Mouse (Mus musculus) midbrain, embryonic 11.5 days (tissue): ENCODE measurements at regions not wholly inside any gene's neighbourhood (a gene's known extent, or its start where the extent isn't known, plus 50 kb on each side); places are given as distances from the start of the nearest gene placed in this dataset.

Experiments used
- ATAC-seq: fragments of 200-750 bp; cut with Nextera tagmentation; 2 replicates; pipeline ENCODE4 v1.8.0; 2017; ENCODE audit warnings: moderate TSS enrichment, moderate library complexity; ENCODE audit not compliant: low FRiP score
- DNase-seq: peaks from one replicate; pipeline ENCODE4 v3.0.0; 2015; ENCODE audit warnings: low spot score; ENCODE audit errors: missing footprints
- H3K27ac ChIP-seq: fragments of 300-500 bp; sonication (generic); 2 replicates; pipeline ENCODE4 v1.5.1; 2014; ENCODE audit warnings: low read depth, low read length
- H3K27me3 ChIP-seq: fragments of 300-500 bp; sonication (generic); 2 replicates; pipeline ENCODE4 v1.6.1; 2014; ENCODE audit warnings: mild to moderate bottlenecking, low read length, moderate library complexity, mixed read lengths; ENCODE audit not compliant: control insufficient read depth, insufficient read depth
- H3K36me3 ChIP-seq: fragments of 300-500 bp; sonication (generic); 2 replicates; pipeline ENCODE4 v1.6.1; 2014; ENCODE audit warnings: mild to moderate bottlenecking, low read length, moderate library complexity, mixed read lengths; ENCODE audit not compliant: control insufficient read depth, insufficient read depth
- H3K4me1 ChIP-seq: fragments of 300-500 bp; sonication (generic); 2 replicates; pipeline ENCODE4 v1.6.1; 2014; ENCODE audit warnings: low read length; ENCODE audit not compliant: control insufficient read depth, insufficient read depth
- H3K4me2 ChIP-seq: fragments of 300-500 bp; sonication (generic); 2 replicates; pipeline ENCODE4 v1.6.1; 2014; ENCODE audit warnings: mild to moderate bottlenecking, moderate library complexity
- H3K4me3 ChIP-seq: fragments of 300-500 bp; sonication (generic); 2 replicates; pipeline ENCODE4 v1.5.1; 2014; ENCODE audit warnings: low read depth, low read length
- H3K9ac ChIP-seq: fragments of 300-500 bp; sonication (generic); 2 replicates; pipeline ENCODE4 v1.6.1; 2014; ENCODE audit warnings: low read length
- H3K9me3 ChIP-seq: fragments of 300-500 bp; sonication (generic); 2 replicates; pipeline ENCODE4 v1.6.1; 2016; ENCODE audit warnings: low read length; ENCODE audit not compliant: control insufficient read depth
- WGBS: fragments of 180-500 bp; shearing (Covaris S2); extraction: QIAGEN DNeasy Blood & Tissue Kit; methylation state at CpG from one replicate; pipeline ENCODE4 v1.1.7; 2014; 5-methylcytosine and 5-hydroxymethylcytosine counted together

DNA sequence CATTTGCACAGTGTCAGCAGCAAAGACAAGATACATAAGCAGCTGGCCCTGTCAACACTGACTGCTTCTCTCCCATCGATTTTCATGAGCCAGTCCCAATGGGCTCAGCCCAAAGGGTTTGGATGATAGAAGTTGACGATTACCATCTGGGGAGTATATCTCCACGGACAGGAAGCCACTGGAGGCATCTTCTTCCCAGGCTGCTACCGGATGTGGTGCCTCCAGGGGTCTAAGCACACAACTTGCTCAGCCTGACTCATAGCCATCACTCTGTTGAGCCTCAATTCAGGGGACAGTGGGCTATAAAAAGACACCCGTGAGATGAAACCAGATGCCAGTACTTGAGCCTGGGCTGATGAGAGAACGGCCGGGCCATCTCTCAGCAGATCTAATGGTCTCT lies 71.1 kb upstream of the Hif1a start:
- no peak overlapping the region for H3K4me2 ChIP-seq
- H3K4me1 ChIP-seq: no peaks in the 10 kb centered on the region
- no peak overlapping the region for H3K27ac ChIP-seq
- H3K9me3 ChIP-seq: no peaks in the 10 kb centered on the region
- no peaks in the 10 kb centered on the region for H3K36me3 ChIP-seq
- 78% methylated on average over 7 of the region's 7 CpGs for WGBS
- no peak for DNase-seq
- no peak for ATAC-seq
- H3K9ac ChIP-seq: no peak overlapping the region
- no peaks in the 10 kb centered on the region for H3K27me3 ChIP-seq
- no peak overlapping the region for H3K4me3 ChIP-seq

DNA sequence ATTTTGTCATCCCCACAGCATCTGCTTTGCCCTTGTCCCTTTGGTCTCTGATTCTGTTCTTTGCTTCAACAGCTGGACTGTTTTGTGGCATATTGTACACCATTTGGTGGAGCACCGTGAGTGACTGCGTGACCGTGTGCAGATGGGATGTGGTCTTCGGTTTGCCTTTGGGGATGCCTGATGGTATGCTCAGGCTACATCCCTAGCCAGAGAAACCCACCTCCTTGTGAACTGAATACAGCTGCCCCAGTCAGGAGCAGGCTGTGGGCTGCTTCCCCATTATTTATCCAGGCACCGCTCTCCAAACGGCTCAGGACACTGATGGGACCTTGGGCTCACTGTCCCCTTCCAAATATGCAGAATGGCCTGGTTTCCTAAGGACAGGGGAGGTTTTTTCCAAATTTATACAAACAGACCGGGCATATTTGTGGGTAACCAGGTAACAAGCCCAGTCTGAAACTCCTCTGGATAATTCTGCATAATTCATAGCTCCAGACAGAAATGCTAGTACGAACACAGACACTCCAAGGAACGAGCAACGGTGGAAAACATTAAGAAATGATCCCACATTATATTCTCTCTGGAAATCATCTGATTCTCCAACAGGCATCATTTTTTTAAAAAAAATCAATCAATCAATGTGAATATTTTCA lies 70.5 kb upstream of the Hif1a start:
- Histone ChIP-seq H3K4me2 (no peak overlapping the region), H3K4me1 (no peaks in the 10 kb centered on the region), H3K27ac (no peak overlapping the region), H3K36me3 (no peaks in the 10 kb centered on the region), H3K27me3 (no peaks in the 10 kb centered on the region), H3K9me3 (no peaks in the 10 kb centered on the region), H3K9ac (no peak overlapping the region), H3K4me3 (no peak overlapping the region)
- 84% methylated on average over 10 of the region's 10 CpGs for WGBS
- ATAC-seq (peak; percentile 38; the same call in 1 of the 2 replicates), DNase-seq (no peak)

DNA sequence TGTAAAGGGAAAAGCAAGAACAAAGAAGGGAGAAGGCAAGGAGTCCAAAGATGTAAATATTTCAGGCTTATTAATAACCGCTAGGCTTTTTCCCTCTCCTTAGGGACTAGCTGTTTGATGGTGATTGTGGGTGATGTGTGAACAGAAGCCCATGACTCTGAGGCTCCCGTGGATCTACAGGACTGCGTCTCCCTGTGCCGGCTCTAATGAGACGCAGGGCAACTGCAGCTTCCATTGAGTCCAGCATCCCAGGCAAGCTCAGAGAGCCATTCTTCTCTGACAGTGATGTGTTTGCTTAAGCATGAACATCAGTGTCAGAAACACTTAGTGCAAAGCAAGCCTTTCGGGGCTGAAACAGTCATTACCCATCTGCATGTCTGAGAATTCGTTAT lies 70.0 kb upstream of the Hif1a start:
- Histone ChIP-seq H3K27ac (no peak overlapping the region), H3K9ac (no peak overlapping the region), H3K4me3 (no peak overlapping the region), H3K9me3 (no peaks in the 10 kb centered on the region), H3K36me3 (no peaks in the 10 kb centered on the region), H3K4me2 (no peak overlapping the region), H3K4me1 (no peaks in the 10 kb centered on the region), H3K27me3 (no peaks in the 10 kb centered on the region)
- ATAC-seq (peak; percentile 63; the same call in 1 of the 2 replicates), DNase-seq (no peak)
- WGBS: 63% methylated on average over 7 of the region's 7 CpGs

- WGBS: 85% methylated on average over 10 of the region's 10 CpGs
- DNase-seq (no peak), ATAC-seq (no peak)
- H3K4me2 ChIP-seq: no peak overlapping the region
- H3K27me3 ChIP-seq: no peaks in the 10 kb centered on the region
- H3K4me1 ChIP-seq: no peaks in the 10 kb centered on the region
- no peaks in the 10 kb centered on the region for H3K36me3 ChIP-seq
- no peaks in the 10 kb centered on the region for H3K9me3 ChIP-seq
- no peak overlapping the region for H3K27ac ChIP-seq
- H3K4me3 ChIP-seq: no peak overlapping the region
- H3K9ac ChIP-seq: no peak overlapping the region
Observed at GRCm38 (mm10) chr12:73831637-73832385, 69.4 kb upstream of the Hif1a start.

DNA sequence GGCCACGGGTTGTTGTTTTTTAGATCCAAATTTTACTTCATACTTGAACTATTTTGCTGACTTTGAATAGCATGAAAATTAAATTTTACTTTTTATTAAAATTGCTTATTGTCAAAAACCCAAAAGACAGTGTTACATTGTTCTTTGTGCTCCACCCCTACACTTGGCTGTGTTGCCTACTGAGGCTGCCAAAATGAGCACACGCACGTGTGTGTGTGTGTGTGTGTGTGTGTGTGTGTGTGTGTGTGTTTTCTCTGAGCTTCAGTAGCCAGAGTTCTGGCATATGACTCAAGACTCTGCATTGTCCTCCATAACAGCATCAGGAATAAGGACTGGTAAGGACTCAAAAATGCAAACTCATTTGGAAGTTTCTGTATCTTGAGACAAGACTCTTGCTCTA lies 68.4 kb upstream of the Hif1a start:
- WGBS: 94% methylated on average over 3 of the region's 3 CpGs
- no peak for ATAC-seq
- no peak for DNase-seq
- Histone ChIP-seq H3K27me3 (no peaks in the 10 kb centered on the region), H3K36me3 (no peaks in the 10 kb centered on the region), H3K9me3 (no peaks in the 10 kb centered on the region), H3K4me2 (no peak overlapping the region), H3K4me1 (no peaks in the 10 kb centered on the region), H3K4me3 (no peak overlapping the region), H3K27ac (no peak overlapping the region), H3K9ac (no peak overlapping the region)

DNA sequence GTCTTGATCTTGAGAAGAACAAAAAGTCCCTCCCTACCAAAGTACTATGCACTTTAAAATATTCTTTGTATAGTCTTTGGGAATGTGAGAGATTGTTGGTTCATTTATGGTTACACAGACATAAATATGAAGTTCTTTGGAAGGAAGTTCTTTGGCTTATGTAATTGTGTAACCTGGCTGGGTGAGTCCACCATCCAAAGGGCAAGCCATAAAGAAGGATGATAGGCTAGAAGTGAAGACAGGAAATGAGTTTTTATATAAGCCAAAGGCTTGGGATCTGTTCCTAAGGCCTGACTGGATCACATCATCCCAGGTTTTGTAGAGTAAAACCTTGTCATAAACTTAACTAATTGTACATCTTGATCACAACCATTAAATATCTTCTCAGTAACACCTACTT lies 65.0 kb upstream of the Hif1a start:
- Histone ChIP-seq H3K27ac (no peak overlapping the region), H3K4me1 (no peaks in the 10 kb centered on the region), H3K4me2 (no peak overlapping the region), H3K4me3 (no peak overlapping the region), H3K36me3 (no peaks in the 10 kb centered on the region), H3K9ac (no peak overlapping the region), H3K27me3 (no peaks in the 10 kb centered on the region), H3K9me3 (no peaks in the 10 kb centered on the region)
- DNase-seq: no peak
- no peak for ATAC-seq

GRCm38 (mm10) chr12:73837036-73837435 lies 64.1 kb upstream of the Hif1a start:
- no peaks in the 10 kb centered on the region for H3K4me1 ChIP-seq
- no peak overlapping the region for H3K27ac ChIP-seq
- no peak overlapping the region for H3K9ac ChIP-seq
- no peak for ATAC-seq
- H3K9me3 ChIP-seq: no peaks in the 10 kb centered on the region; the same call in 1 of the 2 replicates
- whole genome bisulfite sequencing: 90% methylated on average over 1 of the region's 1 CpGs
- H3K27me3 ChIP-seq: no peaks in the 10 kb centered on the region
- no peak for DNase-seq
- H3K36me3 ChIP-seq: no peaks in the 10 kb centered on the region
- H3K4me3 ChIP-seq: no peak overlapping the region
- no peak overlapping the region for H3K4me2 ChIP-seq

- ATAC-seq: no peak
- H3K27ac ChIP-seq: no peak overlapping the region
- no peaks in the 10 kb centered on the region for H3K36me3 ChIP-seq
- no peak overlapping the region for H3K4me3 ChIP-seq
- H3K9me3 ChIP-seq: no peaks in the 10 kb centered on the region; the same call in 1 of the 2 replicates
- no peaks in the 10 kb centered on the region for H3K27me3 ChIP-seq
- no peak overlapping the region for H3K4me2 ChIP-seq
- no peak overlapping the region for H3K9ac ChIP-seq
- DNase-seq: no peak
- H3K4me1 ChIP-seq: no peaks in the 10 kb centered on the region
- WGBS: 90% methylated on average over 2 of the region's 2 CpGs
Observed at GRCm38 (mm10) chr12:73837921-73838320, 63.3 kb upstream of the Hif1a start.

GRCm38 (mm10) chr12:73838330-73838729 lies 62.8 kb upstream of the Hif1a start:
- no peaks in the 10 kb centered on the region for H3K4me1 ChIP-seq
- ATAC-seq (no peak), DNase-seq (no peak)
- H3K9ac ChIP-seq: no peak overlapping the region
- H3K4me3 ChIP-seq: no peak overlapping the region
- no peak overlapping the region for H3K27ac ChIP-seq
- no peaks in the 10 kb centered on the region; the same call in 1 of the 2 replicates for H3K9me3 ChIP-seq
- no peaks in the 10 kb centered on the region for H3K36me3 ChIP-seq
- 92% methylated on average over 10 of the region's 10 CpGs for WGBS
- no peaks in the 10 kb centered on the region for H3K27me3 ChIP-seq
- no peak overlapping the region for H3K4me2 ChIP-seq
